Mouse (Mus musculus) olfactory bulb, adult 2 months (tissue): ENCODE results near the gene Secisbp2.

Experiments used
- CTCF ChIP-seq: fragments of 200-500 bp; IDR thresholded peaks from 2 replicates; pipeline ENCODE4 v1.5.1; 2012; ENCODE audit warnings: low read depth, mild to moderate bottlenecking, low read length, moderate library complexity; ENCODE audit not compliant: insufficient read depth
- POLR2A ChIP-seq: fragments of 200-500 bp; IDR thresholded peaks from 2 replicates; pipeline ENCODE4 v1.6.1; 2012; ENCODE audit warnings: mild to moderate bottlenecking, low read depth, low read length, moderate library complexity; ENCODE audit not compliant: insufficient read depth

GRCm38 (mm10) chr13:51603894-51604244, 47.6 kb upstream of the Secisbp2 start:
- TF ChIP-seq CTCF (no peak), POLR2A (no peak)
